Mouse (Mus musculus) lung, postnatal 14 days (tissue): ENCODE results near the gene Cdhr3.
"Not testable (repeated sequence)": the region's sequence is repeated elsewhere in the genome, so short reads cannot be mapped to it uniquely, and the experiment has no call there.

Experiments used
- DNase-seq: peaks from one replicate; pipeline ENCODE4 v3.0.0; 2021

The Cdhr3 gene

DNA sequence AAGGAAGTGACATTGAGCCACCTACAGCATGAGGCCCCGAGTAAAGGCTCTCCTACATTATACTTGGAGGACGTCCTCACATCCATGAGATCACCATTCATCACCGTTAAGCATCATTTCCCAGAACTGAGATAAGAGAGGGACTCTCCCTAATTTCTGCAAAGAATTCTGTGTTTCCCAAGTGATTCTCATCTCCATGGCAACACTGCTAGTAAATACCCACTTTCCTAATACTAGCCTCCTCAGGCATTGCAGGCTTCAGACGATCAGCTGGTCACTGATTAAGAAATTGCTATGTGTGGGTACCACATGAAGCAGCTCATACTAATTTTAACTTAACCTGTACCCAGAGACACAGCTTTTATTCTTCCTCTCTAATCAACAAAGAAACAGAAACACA, 92.3 kb downstream of the Cdhr3 start:
- no peak for DNase-seq

DNA sequence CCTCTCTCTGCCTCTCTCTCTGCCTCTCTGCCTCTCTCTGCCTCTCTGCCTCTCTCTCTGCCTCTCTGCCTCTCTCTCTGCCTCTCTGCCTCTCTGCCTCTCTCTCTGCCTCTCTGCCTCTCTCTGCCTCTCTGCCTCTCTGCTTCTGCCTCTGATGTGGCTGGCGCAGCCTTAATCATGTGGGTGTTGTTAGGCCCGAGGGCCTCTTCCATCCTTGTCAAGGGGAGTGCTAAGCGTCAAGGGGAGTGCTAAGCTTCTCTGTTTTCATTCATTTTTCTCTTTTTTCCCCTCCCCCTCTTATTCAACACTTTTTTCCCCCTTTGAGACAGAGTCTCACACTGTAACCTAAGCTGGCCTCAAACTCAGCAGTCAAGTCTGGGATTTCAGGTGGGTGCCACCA, 92.9 kb downstream of the Cdhr3 start:
- DNase-seq: not testable (repeated sequence)

DNA sequence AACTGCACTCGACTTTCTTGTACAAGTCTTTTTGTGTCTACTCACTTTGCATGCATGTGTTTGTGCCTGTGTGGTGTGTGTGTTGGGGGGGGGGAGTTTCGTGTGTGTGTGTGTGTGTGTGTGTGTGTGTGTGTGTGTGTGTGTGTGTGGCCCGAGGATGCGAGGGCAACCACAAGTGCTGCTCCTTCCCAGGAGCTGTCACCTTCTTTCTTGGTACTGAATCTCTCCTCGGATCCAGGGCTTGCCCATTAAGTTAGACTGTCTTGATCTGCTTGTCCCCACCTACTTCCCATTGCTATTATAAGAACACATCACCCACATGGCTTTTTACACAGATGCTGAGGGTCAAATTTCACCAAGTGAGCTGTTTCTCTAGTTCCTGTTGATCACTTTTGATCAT, 93.9 kb downstream of the Cdhr3 start:
- no peak for DNase-seq

DNA sequence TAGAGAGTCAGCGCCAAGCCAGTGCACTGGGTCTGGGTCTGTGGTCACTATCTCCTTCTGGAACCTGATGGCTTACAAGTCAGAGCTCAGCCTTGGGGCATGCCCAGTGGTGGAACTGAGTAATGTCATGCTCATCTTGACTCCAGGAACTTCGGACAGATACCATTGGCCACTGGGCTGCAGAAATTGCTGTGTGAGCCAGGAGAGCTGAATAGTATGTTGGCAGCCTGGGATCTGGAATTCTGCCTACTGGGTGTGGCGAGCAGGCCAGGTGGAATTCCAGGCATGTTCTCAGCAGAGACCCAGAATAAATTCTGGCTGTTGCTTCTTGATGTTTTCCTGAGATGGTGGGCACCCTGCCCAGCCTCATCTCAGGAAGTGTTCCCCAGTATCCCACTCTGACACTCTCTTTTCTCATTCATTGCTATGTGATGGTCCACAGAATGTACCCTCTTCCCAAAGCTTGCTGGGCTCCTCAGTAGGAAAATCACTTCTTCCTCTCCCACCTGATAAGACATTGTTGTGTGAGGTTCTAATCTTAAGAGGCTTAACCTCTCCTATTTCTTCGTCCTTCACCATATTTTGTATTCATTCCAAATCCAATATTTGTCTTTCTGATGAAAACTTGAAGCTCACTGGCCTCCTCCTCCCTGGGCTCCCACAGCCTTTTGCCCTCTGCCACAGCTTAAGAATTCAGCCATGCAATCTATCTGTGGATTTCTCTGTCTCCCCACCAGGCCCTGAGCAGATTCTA, 97.4 kb downstream of the Cdhr3 start:
- DNase-seq: peak; percentile 65

DNA sequence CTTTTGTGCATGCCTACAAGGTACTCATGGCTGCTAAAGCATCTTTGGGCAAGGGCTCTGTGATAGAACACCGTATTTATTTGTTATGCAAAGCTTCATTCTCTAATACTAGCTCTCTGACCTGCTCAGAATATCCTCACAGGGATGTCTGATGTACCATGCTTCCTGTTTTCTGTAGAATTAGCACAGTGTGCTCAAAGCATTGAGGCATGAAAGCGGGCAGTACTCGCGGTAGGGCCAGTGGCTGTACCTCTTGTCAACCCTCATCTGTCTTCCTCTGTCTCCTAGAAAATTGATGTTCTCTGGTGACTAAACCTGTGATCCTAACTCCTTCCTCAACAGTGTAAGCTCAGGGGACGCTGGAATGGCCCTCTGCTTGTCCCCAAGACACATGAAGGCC, 98.6 kb downstream of the Cdhr3 start:
- DNase-seq: no peak

DNA sequence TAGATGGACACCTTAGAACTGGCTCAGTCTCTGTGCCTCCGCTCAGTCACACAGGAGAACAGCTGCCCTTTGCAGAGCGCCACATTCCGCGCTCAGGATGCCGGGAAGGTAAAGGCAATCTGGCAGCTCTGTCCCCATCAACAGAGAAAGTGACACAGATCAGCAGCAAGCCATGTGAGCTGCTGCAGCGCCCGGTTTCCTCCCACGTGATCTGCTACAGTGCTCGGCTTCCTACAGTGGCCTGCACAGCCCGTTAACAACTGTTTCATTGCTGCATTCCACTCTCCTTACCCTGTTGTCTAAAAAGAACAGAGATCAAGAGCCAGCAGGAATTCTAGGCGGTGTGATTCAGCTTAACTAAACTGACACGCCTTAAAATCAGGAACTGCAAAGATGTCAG, 102.9 kb downstream of the Cdhr3 start:
- DNase-seq: peak; percentile 26

DNA sequence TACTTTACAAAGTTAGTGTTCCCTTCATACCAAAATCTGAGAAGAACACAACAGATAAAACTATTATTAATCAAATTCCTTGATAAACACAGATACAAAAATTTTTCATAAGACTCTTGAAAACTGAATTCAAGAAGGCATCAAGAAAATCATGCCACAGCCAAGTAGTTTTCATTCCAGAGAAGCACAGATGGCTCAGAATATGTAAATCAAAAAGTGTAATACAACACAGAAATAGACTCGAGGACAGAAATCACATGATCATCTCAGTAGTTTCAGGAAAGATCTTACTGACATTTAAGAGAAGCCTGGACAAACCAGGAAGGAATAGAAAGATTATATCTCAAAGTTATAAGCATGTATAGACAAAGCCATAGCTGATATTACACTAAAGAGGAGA, 106.4 kb downstream of the Cdhr3 start:
- no peak for DNase-seq
